In genomic region chr15:8710146-8711006, GRCm38 (mm10) we compare ENCODE assay signal across 8 mouse cellular contexts. TPM values are rescaled to one million over a fixed set of nuclear protein-coding genes. Genes with fewer than 3 reads are reported as not detected.
DNase-seq lines count a peak whose midpoint lies in the region; ATAC-seq and TF ChIP-seq lines count a peak whose summit lies in the region.

Gene Slc1a3, minus strand, starts transcription at chr15:8710764.

- no peak for ATAC-seq in erythroblast, adult 5-6 weeks (replicated peaks; ENCODE audit: low FRiP score, poor library complexity, severe bottlenecking)
- peak; percentile 75 for ATAC-seq in intestine, postnatal 0 days
- peak; percentile 81 for ATAC-seq in limb, embryonic 11.5 days (ENCODE audit: insufficient number of reproducible peaks, low FRiP score, low TSS enrichment, low read depth)

- H3K4me1 ChIP-seq in erythroblast, embryonic 14.5 days (ENCODE audit: control insufficient read depth) = peaks cover 10% of the 10 kb centered on the region
- no peaks in the 10 kb centered on the region for H3K4me1 ChIP-seq in intestine, postnatal 0 days (replicated peaks; ENCODE audit: control insufficient read depth, insufficient read depth, low read length)
- peaks cover 8% of the 10 kb centered on the region; the same call in 1 of the 2 replicates for H3K4me1 ChIP-seq in limb, embryonic 11.5 days (ENCODE audit: control insufficient read depth, insufficient read depth, low read length)
- H3K4me1 ChIP-seq in midbrain, embryonic 10.5 days = peaks cover 15% of the 10 kb centered on the region

- no peak for TF ChIP-seq CTCF in intestine, postnatal 0 days (IDR thresholded peaks at IDR 0.05; ENCODE audit: low read depth)

- 1% methylated on average over 34 of the region's 34 CpGs for WGBS in intestine, postnatal 0 days
- WGBS in limb, embryonic 11.5 days = under 1% methylated on average over 34 of the region's 34 CpGs
- WGBS in midbrain, embryonic 10.5 days = 1% methylated on average over 34 of the region's 34 CpGs

- no peak within 1 kb of the TSS for H3K27ac ChIP-seq in intestine, postnatal 0 days (ENCODE audit: low read depth, low read length)
- H3K27ac ChIP-seq in limb, embryonic 11.5 days (replicated peaks; ENCODE audit: low read depth, low read length) = no peak within 1 kb of the TSS
- peak within 1 kb of the TSS; percentile 83 for H3K27ac ChIP-seq in midbrain, embryonic 10.5 days (replicated peaks)

- H3K36me3 ChIP-seq in erythroblast, embryonic 14.5 days (ENCODE audit: control insufficient read depth) = no peaks in the 10 kb centered on the region
- H3K36me3 ChIP-seq in intestine, postnatal 0 days (ENCODE audit: control insufficient read depth, insufficient read depth) = no peaks in the 10 kb centered on the region
- no peaks in the 10 kb centered on the region; the same call in 1 of the 2 replicates for H3K36me3 ChIP-seq in limb, embryonic 11.5 days (ENCODE audit: control insufficient read depth, insufficient read depth, low read length)
- H3K36me3 ChIP-seq in midbrain, embryonic 10.5 days = peaks cover 4% of the 10 kb centered on the region; the same call in 1 of the 2 replicates

- H3K4me2 ChIP-seq in intestine, postnatal 0 days (replicated peaks; ENCODE audit: low read depth) = peak within 1 kb of the TSS; percentile 97
- peak within 1 kb of the TSS; percentile 66 for H3K4me2 ChIP-seq in limb, embryonic 11.5 days (ENCODE audit: low read depth, severe bottlenecking)

- peak within 1 kb of the TSS; percentile 28; the same call in 1 of the 2 replicates for H3K9ac ChIP-seq in intestine, postnatal 0 days (ENCODE audit: low read depth, low read length)
- peak within 1 kb of the TSS; percentile 65 for H3K9ac ChIP-seq in limb, embryonic 11.5 days (ENCODE audit: low read length)

- H3K9me3 ChIP-seq in erythroblast, embryonic 14.5 days (ENCODE audit: control insufficient read depth, low read length) = no peaks in the 10 kb centered on the region
- no peaks in the 10 kb centered on the region for H3K9me3 ChIP-seq in intestine, postnatal 0 days (ENCODE audit: control insufficient read depth)
- H3K9me3 ChIP-seq in limb, embryonic 11.5 days (ENCODE audit: control insufficient read depth, low read length) = no peaks in the 10 kb centered on the region
- no peaks in the 10 kb centered on the region for H3K9me3 ChIP-seq in midbrain, embryonic 10.5 days (replicated peaks)

- H3K4me3 ChIP-seq in erythroblast, embryonic 14.5 days (replicated peaks) = peak within 1 kb of the TSS; percentile 61
- H3K4me3 ChIP-seq in intestine, postnatal 0 days (ENCODE audit: low read depth, low read length) = peak within 1 kb of the TSS; percentile 52
- peak within 1 kb of the TSS; percentile 60 for H3K4me3 ChIP-seq in limb, embryonic 11.5 days (ENCODE audit: low read depth, low read length)
- peak within 1 kb of the TSS; percentile 74 for H3K4me3 ChIP-seq in midbrain, embryonic 10.5 days

- H3K27me3 ChIP-seq in erythroblast, embryonic 14.5 days (ENCODE audit: control insufficient read depth) = peaks cover 42% of the 10 kb centered on the region
- H3K27me3 ChIP-seq in intestine, postnatal 0 days (replicated peaks; ENCODE audit: control insufficient read depth, insufficient read depth, low read length) = no peaks in the 10 kb centered on the region
- H3K27me3 ChIP-seq in limb, embryonic 11.5 days (ENCODE audit: control insufficient read depth, insufficient read depth, low read length) = no peaks in the 10 kb centered on the region
- H3K27me3 ChIP-seq in midbrain, embryonic 10.5 days (ENCODE audit: low read depth, poor library complexity, severe bottlenecking) = peaks cover 39% of the 10 kb centered on the region

- peak; percentile 57 for DNase-seq in cerebellum, postnatal 25 days
- no peak for DNase-seq in gonadal fat pad, adult 2 months (ENCODE audit: low read depth)
- peak; percentile 74 for DNase-seq in limb, embryonic 11.5 days (ENCODE audit: low spot score)
- peak; percentile 69 for DNase-seq in midbrain, embryonic 10.5 days (ENCODE audit: low spot score)
- peak; percentile 27 for DNase-seq in skeletal muscle tissue, adult 2 months (ENCODE audit: low read depth, low spot score)

RNA-seq across cellular contexts. Expression of gene Slc1a3, which starts in this region (rescaled TPM):
- polyA plus RNA-seq in erythroblast, embryonic 14.5 days (2012) = not detected in 2 replicates
- total RNA-seq in erythroblast, adult 5-6 weeks (2015; ENCODE audit: low replicate concordance) = 0.38 and 0.84 TPM in 2 replicates
- 0.34 and 1.5 TPM in 2 replicates for total RNA-seq in erythroblast, adult 5-6 weeks (2017; ENCODE audit: low replicate concordance)
- polyA plus RNA-seq in gonadal fat pad, adult 2 months (2012; rRNA removed) = 17.6 and 28.4 TPM in 2 replicates
- 0.50 and 0.53 TPM in 2 replicates for polyA plus RNA-seq in intestine, postnatal 0 days (2015; fragmentation: Nextera tagmentation; extraction: Ambion mirVana)
- 24.9 and 26.3 TPM in 2 replicates for polyA plus RNA-seq in limb, embryonic 11.5 days (2014; fragmentation: Nextera tagmentation; extraction: Ambion mirVana)
- polyA plus RNA-seq in midbrain, embryonic 10.5 days (2016; fragmentation: Nextera tagmentation; extraction: Ambion mirVana) = 23.5 and 30.2 TPM in 2 replicates

Comparison
In these comparisons a context has a peak if more than half of its experiments do, and no peak if none do; other contexts are left out.
1. RNA of gene Slc1a3 (polyA plus RNA-seq): 24.9 to 26.3 TPM in limb, embryonic 11.5 days, 23.5 to 30.2 TPM in midbrain, embryonic 10.5 days and 17.6 to 28.4 TPM in gonadal fat pad, adult 2 months; 0.50 to 0.53 TPM in intestine, postnatal 0 days and not detected in erythroblast, embryonic 14.5 days; every median in the first group is over 10 times any median in the second.
2. Peak in ATAC-seq, H3K4me3 ChIP-seq, H3K9ac ChIP-seq and H3K4me2 ChIP-seq in intestine, postnatal 0 days; RNA of the gene not detected or under 1 TPM.
3. Peak in every context shown above with its lines, with median percentiles within 50 percentile points of each other: H3K4me3 ChIP-seq.